Mouse (Mus musculus) ovary, postnatal 10 days (tissue): ENCODE results near the gene Rhoc.

Experiments
- DNase-seq: peaks from one replicate; pipeline ENCODE4 v3.0.0; 2022; ENCODE audit warnings: low spot score

Rhoc gene

GRCm38 (mm10) chr3:104815346-104815745 lies 27.2 kb downstream of the Rhoc start:
- no peak for DNase-seq

GRCm38 (mm10) chr3:104816130-104816529 lies 28.0 kb downstream of the Rhoc start:
- DNase-seq, result no peak

- DNase-seq, result peak; percentile 52
These were observed 29.4 kb downstream of the Rhoc start for GRCm38 (mm10) chr3:104817481-104817990.

GRCm38 (mm10) chr3:104817991-104818748 lies 30.0 kb downstream of the Rhoc start, which contains the start of gene Mov10:
Gene Mov10, minus strand, starts transcription at chr3:104818563.
- peak; percentile 75 for DNase-seq

GRCm38 (mm10) chr3:104818749-104819134 lies 30.6 kb downstream of the Rhoc start:
- DNase-seq, result no peak

- no peak for DNase-seq
These were observed 32.3 kb downstream of the Rhoc start for GRCm38 (mm10) chr3:104820426-104820825.

- no peak for DNase-seq
These were observed 34.2 kb downstream of the Rhoc start for GRCm38 (mm10) chr3:104822413-104822812.

GRCm38 (mm10) chr3:104835797-104836196 lies 47.6 kb downstream of the Rhoc start:
- DNase-seq, result no peak

GRCm38 (mm10) chr3:104841049-104841448 lies 52.9 kb downstream of the Rhoc start:
- no peak for DNase-seq
